Mouse (Mus musculus): Measurements from ENCODE around the gene Pcif1. TPM values are rescaled to one million over a fixed set of nuclear protein-coding genes. Genes with fewer than 3 reads are reported as not detected.
A peak's percentile ranks its signal among the peaks of the same experiment; 100 is the strongest.

Gene Pcif1
- polyA plus RNA-seq, 1 experiment from 2014 or later: 44.0 TPM

DNA sequence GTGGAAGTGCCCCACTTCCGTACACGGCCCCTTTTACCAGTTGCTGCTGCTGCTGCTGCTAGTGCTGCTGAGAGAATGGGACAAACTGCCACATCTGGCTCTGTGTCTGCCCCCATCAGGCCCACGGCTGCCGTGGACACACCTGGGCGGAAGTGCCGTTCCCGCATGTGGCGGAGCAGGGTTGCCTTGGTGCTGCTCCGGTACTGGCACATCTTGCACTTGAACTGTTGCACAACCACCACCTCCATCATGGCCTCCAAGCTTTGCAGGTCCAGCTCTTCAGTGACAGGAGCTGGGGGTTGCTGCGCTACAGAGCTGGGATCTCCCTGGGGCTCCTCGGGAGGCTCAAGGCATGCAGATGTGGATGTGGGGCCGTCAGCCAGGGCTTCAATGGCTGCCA lies 28.4 kb downstream of the Pcif1 start:
- no peak overlapping the region for H3K4me2 ChIP-seq (replicated peaks; ENCODE audit: low read depth)
- TF ChIP-seq CTCF (IDR thresholded peaks at IDR 0.05; ENCODE audit: low read depth): no peak
- no peak overlapping the region for H3K9ac ChIP-seq (ENCODE audit: low read depth, low read length)
- H3K4me1 ChIP-seq (replicated peaks; ENCODE audit: control insufficient read depth, insufficient read depth, low read length): no peaks in the 10 kb centered on the region
- no peaks in the 10 kb centered on the region for H3K27me3 ChIP-seq (replicated peaks; ENCODE audit: control insufficient read depth, insufficient read depth, low read length)
- no peak overlapping the region for H3K27ac ChIP-seq (ENCODE audit: low read depth, low read length)
- H3K9me3 ChIP-seq (ENCODE audit: control insufficient read depth): no peaks in the 10 kb centered on the region
- 98% methylated on average over 12 of the region's 12 CpGs for WGBS
- peaks cover 60% of the 10 kb centered on the region for H3K36me3 ChIP-seq (ENCODE audit: control insufficient read depth, insufficient read depth)
- no peak for ATAC-seq
- H3K4me3 ChIP-seq (ENCODE audit: low read depth, low read length): no peak overlapping the region

DNA sequence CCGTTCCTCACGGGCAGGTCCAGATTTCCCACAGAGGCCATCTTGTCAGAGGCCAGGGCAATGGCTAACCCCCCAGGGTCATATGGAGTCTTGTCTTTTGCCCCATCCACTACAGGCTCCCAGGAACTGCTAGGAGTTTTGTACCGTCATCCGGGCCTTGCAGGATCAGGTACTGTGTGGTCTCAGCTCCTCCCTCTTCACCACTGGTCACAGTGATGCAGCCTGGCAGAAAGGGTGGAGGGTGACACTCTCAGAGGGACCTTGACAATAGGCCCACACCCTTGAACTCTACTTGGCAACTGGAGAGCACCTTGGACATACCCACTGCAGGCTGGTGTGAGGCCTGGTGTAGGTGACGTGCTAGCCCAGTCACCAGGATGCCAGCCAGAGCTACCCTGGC lies 28.9 kb downstream of the Pcif1 start:
- Histone ChIP-seq H3K4me3 (ENCODE audit: low read depth, low read length) (no peak overlapping the region), H3K4me1 (replicated peaks; ENCODE audit: control insufficient read depth, insufficient read depth, low read length) (no peaks in the 10 kb centered on the region), H3K36me3 (ENCODE audit: control insufficient read depth, insufficient read depth) (peaks cover 55% of the 10 kb centered on the region), H3K9me3 (ENCODE audit: control insufficient read depth) (no peaks in the 10 kb centered on the region), H3K9ac (ENCODE audit: low read depth, low read length) (no peak overlapping the region), H3K27me3 (replicated peaks; ENCODE audit: control insufficient read depth, insufficient read depth, low read length) (no peaks in the 10 kb centered on the region), H3K4me2 (replicated peaks; ENCODE audit: low read depth) (no peak overlapping the region), H3K27ac (ENCODE audit: low read depth, low read length) (no peak overlapping the region; the same call in 1 of the 2 replicates)
- 100% methylated on average over 5 of the region's 5 CpGs for WGBS
- ATAC-seq: no peak
- TF ChIP-seq CTCF (IDR thresholded peaks at IDR 0.05; ENCODE audit: low read depth): no peak

DNA sequence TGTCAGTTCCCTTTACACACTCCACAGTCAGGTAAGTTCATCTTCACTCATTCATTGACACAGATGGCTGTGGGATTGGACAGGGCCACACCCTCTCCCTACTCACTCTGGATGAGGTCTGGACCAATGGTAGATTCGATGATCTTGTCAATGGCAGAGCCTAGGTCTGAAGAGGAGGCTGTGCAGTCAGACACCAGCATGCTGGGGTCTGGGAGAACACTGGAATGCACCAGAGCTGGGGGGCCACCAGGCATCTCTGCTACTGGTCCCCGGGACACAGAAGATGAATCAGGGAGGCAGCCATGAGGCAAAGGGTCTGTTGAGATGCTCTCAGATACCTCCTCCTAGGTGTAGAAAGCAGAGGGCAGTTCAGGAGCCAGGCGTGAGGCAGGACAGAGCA lies 30.0 kb downstream of the Pcif1 start:
- no peak overlapping the region for H3K4me2 ChIP-seq (replicated peaks; ENCODE audit: low read depth)

DNA sequence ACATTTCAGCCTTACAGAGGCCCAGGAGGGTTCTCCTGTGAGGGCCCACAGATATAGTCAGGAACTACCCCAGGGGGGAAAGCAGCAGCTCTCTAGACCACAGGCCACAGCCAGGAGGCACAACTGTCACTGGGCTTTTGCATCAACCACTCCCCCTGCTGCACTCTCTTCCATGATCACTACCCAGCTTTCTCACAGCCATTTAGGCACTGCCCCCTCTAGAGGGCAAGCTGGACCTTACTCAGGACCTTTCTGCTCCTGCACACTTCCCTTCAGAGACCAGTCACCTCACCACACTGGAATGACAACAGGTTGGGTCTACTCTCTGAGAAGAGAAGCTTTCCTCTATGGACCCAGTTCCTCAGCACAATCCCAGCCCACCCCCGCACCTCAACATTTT lies 30.4 kb downstream of the Pcif1 start:
- no peaks in the 10 kb centered on the region for H3K4me1 ChIP-seq (replicated peaks; ENCODE audit: control insufficient read depth, insufficient read depth, low read length)
- no peak overlapping the region for H3K27ac ChIP-seq (ENCODE audit: low read depth, low read length)
- ATAC-seq: no peak
- H3K36me3 ChIP-seq (ENCODE audit: control insufficient read depth, insufficient read depth): peaks cover 44% of the 10 kb centered on the region
- no peaks in the 10 kb centered on the region for H3K9me3 ChIP-seq (ENCODE audit: control insufficient read depth)
- H3K27me3 ChIP-seq (replicated peaks; ENCODE audit: control insufficient read depth, insufficient read depth, low read length): no peaks in the 10 kb centered on the region
- no peak overlapping the region for H3K4me3 ChIP-seq (ENCODE audit: low read depth, low read length)
- peak; percentile 74 for TF ChIP-seq CTCF (IDR thresholded peaks at IDR 0.05; ENCODE audit: low read depth)
- peak overlapping the region; percentile 79 for H3K4me2 ChIP-seq (replicated peaks; ENCODE audit: low read depth)
- WGBS: 89% methylated on average over 1 of the region's 1 CpGs
- no peak overlapping the region for H3K9ac ChIP-seq (ENCODE audit: low read depth, low read length)

More for the DNA sequence above, 30.0 kb downstream of the Pcif1 start:
- no peaks in the 10 kb centered on the region for H3K4me1 ChIP-seq (replicated peaks; ENCODE audit: control insufficient read depth, insufficient read depth, low read length)
- WGBS: 86% methylated on average over 3 of the region's 3 CpGs
- no peak for TF ChIP-seq CTCF (IDR thresholded peaks at IDR 0.05; ENCODE audit: low read depth)
- H3K9me3 ChIP-seq (ENCODE audit: control insufficient read depth): no peaks in the 10 kb centered on the region
- H3K27me3 ChIP-seq (replicated peaks; ENCODE audit: control insufficient read depth, insufficient read depth, low read length): no peaks in the 10 kb centered on the region
- ATAC-seq: no peak
- H3K27ac ChIP-seq (ENCODE audit: low read depth, low read length): no peak overlapping the region
- H3K4me3 ChIP-seq (ENCODE audit: low read depth, low read length): no peak overlapping the region
- H3K36me3 ChIP-seq (ENCODE audit: control insufficient read depth, insufficient read depth): peaks cover 48% of the 10 kb centered on the region
- no peak overlapping the region for H3K9ac ChIP-seq (ENCODE audit: low read depth, low read length)

DNA sequence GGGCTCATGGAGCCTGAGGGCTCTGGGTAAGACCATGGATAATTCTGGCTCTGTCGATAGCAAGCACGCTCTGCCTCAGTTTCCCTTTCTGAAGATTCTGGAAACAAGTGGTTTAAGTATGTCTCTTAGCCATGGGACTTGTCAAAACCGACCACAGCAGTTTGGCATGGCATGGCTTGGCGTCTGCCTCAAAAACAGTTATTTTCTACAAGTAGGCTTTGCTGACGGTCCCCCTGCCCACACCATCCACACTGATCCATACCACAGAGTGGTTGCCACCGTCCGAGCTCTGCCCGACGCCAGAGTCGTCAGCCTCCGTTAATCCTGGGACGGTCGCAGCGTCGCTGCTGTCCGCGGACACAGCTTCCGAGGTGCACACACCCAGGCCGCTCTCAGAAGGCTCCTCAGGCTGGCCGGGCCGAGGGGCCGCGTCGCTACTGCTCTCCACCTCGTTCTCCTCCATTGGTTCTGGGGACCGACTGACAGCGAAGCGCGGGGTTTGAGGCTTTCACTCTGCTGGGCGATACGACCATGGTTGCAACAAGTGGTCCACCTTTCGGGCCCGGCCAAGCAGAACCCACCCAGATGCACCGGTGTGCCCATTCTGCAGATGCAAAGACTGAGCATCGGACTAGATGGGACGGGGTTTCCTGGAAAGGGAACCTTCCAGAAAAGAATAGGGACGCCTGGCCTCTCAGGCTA lies 31.4 kb downstream of the Pcif1 start:
- Histone ChIP-seq H3K9ac (ENCODE audit: low read depth, low read length) (peak overlapping the region; percentile 97), H3K9me3 (ENCODE audit: control insufficient read depth) (no peaks in the 10 kb centered on the region), H3K36me3 (ENCODE audit: control insufficient read depth, insufficient read depth) (peaks cover 36% of the 10 kb centered on the region), H3K27me3 (replicated peaks; ENCODE audit: control insufficient read depth, insufficient read depth, low read length) (no peaks in the 10 kb centered on the region), H3K4me2 (replicated peaks; ENCODE audit: low read depth) (peak overlapping the region; percentile 79), H3K4me1 (replicated peaks; ENCODE audit: control insufficient read depth, insufficient read depth, low read length) (no peaks in the 10 kb centered on the region), H3K27ac (ENCODE audit: low read depth, low read length) (peak overlapping the region; percentile 97), H3K4me3 (ENCODE audit: low read depth, low read length) (peak overlapping the region; percentile 87)
- ATAC-seq: no peak
- WGBS: 3% methylated on average over 37 of the region's 37 CpGs
- no peak for TF ChIP-seq CTCF (IDR thresholded peaks at IDR 0.05; ENCODE audit: low read depth)

DNA sequence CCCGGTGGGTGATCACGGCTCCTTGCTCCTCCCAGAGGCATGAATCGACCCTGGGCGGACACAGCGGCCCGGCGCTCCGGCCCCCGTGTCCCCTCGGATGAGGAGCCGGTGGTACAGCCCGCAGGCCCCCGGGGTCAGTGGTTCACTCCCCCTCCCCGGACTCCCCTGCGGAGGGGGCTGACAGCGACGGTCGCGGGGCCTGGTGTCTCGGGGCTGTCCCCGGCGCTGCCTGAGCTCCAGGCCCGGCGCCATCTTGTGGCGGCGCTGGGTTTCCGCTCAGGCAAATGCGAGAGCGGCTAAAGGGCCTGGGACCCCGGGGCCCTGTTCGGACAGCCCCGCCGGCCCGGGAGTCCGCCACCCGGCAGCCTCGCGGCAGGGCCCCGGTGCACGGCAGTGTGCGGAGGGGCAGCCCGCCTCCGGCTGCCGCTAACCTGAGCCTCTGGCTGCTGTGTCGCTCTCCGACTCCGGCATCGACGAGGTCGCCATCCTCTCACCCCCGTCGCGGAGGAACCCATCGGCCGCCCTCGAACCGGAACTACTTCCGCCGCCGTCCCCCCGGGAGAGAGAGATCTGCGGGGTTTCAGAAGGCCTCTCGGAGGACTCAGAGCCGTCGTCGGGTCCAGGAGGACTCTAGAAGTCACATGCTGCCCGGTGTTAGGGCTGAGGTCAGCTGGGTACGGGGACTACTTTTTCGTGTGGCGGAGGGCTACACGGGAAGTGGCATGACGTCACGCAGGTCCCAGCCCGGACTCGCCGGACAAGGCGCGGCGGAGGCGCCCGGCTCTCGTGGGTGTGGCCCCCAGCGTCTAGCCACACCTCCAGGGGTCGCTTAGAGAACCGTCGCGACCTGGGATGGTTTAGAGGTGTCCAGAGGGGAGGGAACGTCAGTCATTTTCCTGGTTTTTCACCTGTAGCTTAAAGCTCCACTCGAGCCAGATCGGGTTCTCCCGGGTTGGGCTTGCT lies 32.3 kb downstream of the Pcif1 start, which contains the start of gene Zfp335:
Zfp335 (minus strand) TSS at position 672 of the 963 bp plus-strand sequence.
- peaks cover 27% of the 10 kb centered on the region for H3K36me3 ChIP-seq (ENCODE audit: control insufficient read depth, insufficient read depth)
- H3K27ac ChIP-seq (ENCODE audit: low read depth, low read length): peak within 1 kb of the TSS; percentile 97
- H3K4me1 ChIP-seq (replicated peaks; ENCODE audit: control insufficient read depth, insufficient read depth, low read length): no peaks in the 10 kb centered on the region
- H3K27me3 ChIP-seq (replicated peaks; ENCODE audit: control insufficient read depth, insufficient read depth, low read length): no peaks in the 10 kb centered on the region
- peak within 1 kb of the TSS; percentile 97 for H3K9ac ChIP-seq (ENCODE audit: low read depth, low read length)
- WGBS: under 1% methylated on average over 84 of the region's 91 CpGs
- H3K9me3 ChIP-seq (ENCODE audit: control insufficient read depth): no peaks in the 10 kb centered on the region
- peak; percentile 84 for ATAC-seq
- TF ChIP-seq CTCF (IDR thresholded peaks at IDR 0.05; ENCODE audit: low read depth): peak; percentile 75
- peak within 1 kb of the TSS; percentile 87 for H3K4me3 ChIP-seq (ENCODE audit: low read depth, low read length)
- peak within 1 kb of the TSS; percentile 79 for H3K4me2 ChIP-seq (replicated peaks; ENCODE audit: low read depth)

All from intestine, postnatal 0 days (tissue).